Mouse (Mus musculus) kidney, postnatal 36 days (tissue): ENCODE data around the gene Tfb2m.

Experiments used
- DNase-seq, 2 experiments: peaks; one replicate each; pipeline ENCODE4 v3.0.0; 2021 to 2022; ENCODE audit warnings: mixed read lengths in 2 of 2

The Tfb2m gene

GRCm38 (mm10) chr1:179556921-179557320 is 10.9 kb upstream of the Tfb2m start:
- DNase-seq, result no peak

GRCm38 (mm10) chr1:179553949-179554347 is 7.9 kb upstream of the Tfb2m start:
- no peak for DNase-seq

GRCm38 (mm10) chr1:179553197-179553948 is 7.3 kb upstream of the Tfb2m start:
- DNase-seq, result peak; percentile 45 to 62

- peak; percentile 20 to 27 for DNase-seq
Observed at GRCm38 (mm10) chr1:179552751-179553150, 6.7 kb upstream of the Tfb2m start.

DNA sequence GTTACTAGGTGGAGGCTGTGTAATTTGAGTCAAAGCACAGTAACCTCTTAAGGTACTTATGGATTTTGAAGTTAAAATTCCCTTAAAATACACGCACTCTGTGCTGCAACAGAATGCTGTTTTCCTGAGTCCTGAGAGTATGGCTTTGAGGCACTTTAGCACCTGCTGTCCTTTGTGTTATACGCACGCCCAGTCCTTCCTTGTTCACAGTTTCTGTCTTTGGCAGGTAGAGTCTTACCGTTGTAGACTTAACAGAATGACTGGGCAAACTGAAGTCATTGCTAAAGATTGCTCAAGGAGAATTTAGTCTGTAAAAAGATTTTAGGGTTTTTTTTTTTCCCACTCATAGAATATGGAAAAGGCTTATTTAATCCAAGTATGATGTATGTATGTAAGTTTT is 5.9 kb upstream of the Tfb2m start:
- DNase-seq, result no peak

DNA sequence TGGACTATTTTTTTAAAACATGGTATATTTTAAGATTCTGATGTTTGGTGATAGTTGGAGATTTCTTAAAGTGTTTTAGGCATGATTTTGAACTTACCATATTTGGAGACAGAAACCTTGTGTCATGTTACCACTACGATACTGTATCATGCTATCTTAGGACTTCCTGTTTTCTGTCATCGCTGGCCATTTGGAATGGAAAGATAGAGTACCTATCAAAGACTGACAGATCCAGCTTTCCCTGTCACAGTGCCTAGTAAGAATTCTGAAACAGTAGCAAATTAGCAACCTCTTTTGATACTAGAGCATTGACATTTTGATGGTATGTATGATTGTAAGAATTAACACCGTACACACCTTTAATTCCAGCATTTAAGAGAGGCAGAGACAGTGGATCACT is 5.3 kb upstream of the Tfb2m start:
- DNase-seq, result no peak

DNA sequence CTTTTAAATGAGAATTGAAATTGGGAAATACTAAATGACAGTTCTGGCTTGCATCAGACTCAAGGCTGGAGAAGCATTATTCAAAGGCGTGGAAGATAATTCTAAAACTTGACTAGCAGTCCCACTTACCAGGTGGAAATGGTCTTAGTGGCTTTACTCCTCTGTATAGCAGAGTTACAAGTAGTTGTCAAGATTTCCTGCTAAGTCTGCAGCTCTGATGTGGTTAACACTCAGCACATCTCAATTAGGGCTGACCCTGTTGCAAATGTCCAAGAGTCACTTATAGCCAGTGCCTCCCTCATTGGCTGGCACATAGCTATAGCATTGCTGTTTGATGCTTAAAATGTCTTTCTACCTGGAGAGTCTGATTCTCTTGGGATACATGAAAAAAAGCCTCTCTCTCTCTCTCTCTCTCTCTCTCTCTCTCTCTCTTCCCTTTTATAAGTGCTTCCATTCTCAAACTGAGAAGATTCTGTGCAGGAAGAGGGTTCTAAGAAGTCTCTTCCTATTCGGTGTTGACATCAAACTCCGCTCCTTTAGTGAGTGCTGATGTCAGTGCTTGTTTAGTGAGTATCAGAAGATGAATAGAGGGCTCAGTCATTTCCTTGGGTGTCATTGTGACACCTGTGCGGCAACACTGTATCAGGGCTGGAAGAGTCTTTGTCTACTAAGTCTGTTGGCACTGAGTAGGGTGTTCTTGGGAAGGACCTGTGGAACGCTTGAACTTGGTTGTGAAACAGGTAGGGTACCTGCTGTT is 3.1 kb upstream of the Tfb2m start:
- no peak for DNase-seq

GRCm38 (mm10) chr1:179548220-179548619 is 2.2 kb upstream of the Tfb2m start:
- no peak for DNase-seq

GRCm38 (mm10) chr1:179547176-179547575 is 1.1 kb upstream of the Tfb2m start:
- DNase-seq, result no peak

- no peak for DNase-seq
Observed at GRCm38 (mm10) chr1:179546551-179546917, 467 bp upstream of the Tfb2m start.

GRCm38 (mm10) chr1:179541502-179541901 is 4.6 kb downstream of the Tfb2m start:
- DNase-seq, result no peak

GRCm38 (mm10) chr1:179539887-179540286 is 6.2 kb downstream of the Tfb2m start:
- DNase-seq, result no peak

- DNase-seq, result no peak
Observed at GRCm38 (mm10) chr1:179539054-179539453, 7.0 kb downstream of the Tfb2m start.

DNA sequence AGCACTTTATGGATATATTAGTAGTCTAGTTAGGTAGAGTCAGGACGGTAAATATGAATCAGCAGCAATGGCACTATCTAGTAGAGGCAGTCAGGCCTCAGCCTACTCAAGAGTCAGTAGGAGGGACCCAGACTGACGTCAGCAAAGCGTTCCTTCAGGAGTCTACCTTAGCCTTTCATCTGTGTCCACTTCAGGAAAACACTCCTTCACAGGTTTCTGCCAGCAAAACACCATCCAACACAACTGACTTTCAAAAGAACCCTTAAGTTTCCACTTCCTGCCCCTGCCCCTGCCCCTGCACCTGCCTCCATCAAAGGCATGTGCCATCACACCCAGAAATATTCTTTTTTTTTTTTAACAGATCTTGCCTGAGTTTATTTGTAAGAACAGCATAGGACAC is 26.2 kb downstream of the Tfb2m start:
- no peak for DNase-seq

- DNase-seq, result peak; percentile 79 to 92
Observed at GRCm38 (mm10) chr1:179517713-179518465, 28.2 kb downstream of the Tfb2m start, which contains the start of gene Smyd3. TSS of gene Smyd3 (minus strand) at chr1:179518041.

- DNase-seq, result peak in 1 of 2 experiments; percentile 12
Observed at GRCm38 (mm10) chr1:179516941-179517712, 28.9 kb downstream of the Tfb2m start.

DNA sequence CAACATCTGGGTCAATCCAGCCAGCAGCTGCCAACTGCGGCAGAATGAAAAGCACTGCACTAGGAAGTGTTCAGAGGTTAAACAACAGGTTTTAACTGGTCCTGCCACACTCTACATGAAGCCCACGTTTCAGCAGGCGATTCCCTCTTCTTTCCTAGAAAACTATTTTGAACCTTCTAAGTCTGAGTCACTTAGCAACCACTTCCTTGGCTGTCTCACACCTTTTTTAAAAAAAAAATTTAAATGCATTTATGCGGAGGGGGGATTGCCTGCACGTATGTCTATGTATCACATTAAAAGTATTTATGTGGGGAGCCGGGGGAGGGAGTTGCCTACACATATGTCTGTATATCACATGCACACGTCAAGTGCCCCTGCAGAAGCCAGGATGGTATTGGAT is 34.2 kb downstream of the Tfb2m start:
- no peak for DNase-seq

DNA sequence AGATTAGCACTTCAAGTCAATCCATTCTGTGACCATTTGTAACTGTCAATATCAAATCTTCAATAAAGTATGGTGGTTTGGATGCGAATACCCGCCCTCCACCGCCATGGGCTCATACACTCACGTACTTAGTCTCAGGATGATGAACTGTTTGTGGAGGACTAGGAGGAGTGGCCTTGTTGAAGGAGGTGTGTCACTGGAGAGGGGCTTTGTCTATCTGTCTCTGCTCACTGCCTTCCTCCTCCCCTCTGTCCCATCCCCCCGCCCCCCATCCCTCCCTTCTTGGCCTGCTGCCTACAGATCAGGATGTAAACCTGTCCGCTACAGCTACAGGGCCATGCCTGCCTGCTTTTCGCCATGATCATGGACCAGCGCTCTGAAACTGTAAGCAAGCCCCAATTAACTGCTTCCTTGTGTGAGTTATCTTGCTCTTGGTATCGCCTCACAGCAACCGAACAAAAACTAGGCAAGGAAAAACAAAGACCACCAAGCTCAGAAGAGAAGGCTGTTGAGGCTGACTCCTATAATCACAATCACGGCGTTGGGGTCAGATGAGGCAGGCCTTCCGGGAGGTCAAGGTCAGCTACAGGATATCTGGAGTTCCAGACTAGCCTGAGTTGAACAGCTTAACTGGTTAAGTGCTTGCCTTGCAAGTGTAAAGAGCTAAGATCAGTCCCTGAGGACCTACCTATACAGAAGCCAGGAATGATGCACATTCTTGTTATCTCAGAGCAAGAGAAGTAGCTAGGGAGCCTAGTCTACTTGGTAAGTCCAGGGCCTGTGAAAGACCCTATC is 35.3 kb downstream of the Tfb2m start:
- DNase-seq, result no peak

GRCm38 (mm10) chr1:179506530-179507315 is 39.3 kb downstream of the Tfb2m start:
- peak; percentile 26 to 67 for DNase-seq

GRCm38 (mm10) chr1:179502565-179502964 is 43.5 kb downstream of the Tfb2m start:
- peak in 1 of 2 experiments; percentile 12 for DNase-seq

GRCm38 (mm10) chr1:179499257-179499656 is 46.8 kb downstream of the Tfb2m start:
- no peak for DNase-seq
